Mouse (Mus musculus) kidney, adult 2 months (tissue): Measurements from ENCODE around the gene Strap.

Source experiments
- CTCF ChIP-seq: fragments of 200-500 bp; conservative IDR thresholded peaks from 2 replicates; pipeline ENCODE4 v1.5.1; 2011; ENCODE audit warnings: low read depth, mild to moderate bottlenecking, control low read depth, low read length, moderate library complexity, mixed read lengths; ENCODE audit not compliant: insufficient read depth, insufficient read length
- POLR2A ChIP-seq: fragments of 200-500 bp; IDR thresholded peaks from one replicate; pipeline ENCODE4 v1.6.1; 2011; ENCODE audit warnings: low read depth, low read length, control low read depth

DNA sequence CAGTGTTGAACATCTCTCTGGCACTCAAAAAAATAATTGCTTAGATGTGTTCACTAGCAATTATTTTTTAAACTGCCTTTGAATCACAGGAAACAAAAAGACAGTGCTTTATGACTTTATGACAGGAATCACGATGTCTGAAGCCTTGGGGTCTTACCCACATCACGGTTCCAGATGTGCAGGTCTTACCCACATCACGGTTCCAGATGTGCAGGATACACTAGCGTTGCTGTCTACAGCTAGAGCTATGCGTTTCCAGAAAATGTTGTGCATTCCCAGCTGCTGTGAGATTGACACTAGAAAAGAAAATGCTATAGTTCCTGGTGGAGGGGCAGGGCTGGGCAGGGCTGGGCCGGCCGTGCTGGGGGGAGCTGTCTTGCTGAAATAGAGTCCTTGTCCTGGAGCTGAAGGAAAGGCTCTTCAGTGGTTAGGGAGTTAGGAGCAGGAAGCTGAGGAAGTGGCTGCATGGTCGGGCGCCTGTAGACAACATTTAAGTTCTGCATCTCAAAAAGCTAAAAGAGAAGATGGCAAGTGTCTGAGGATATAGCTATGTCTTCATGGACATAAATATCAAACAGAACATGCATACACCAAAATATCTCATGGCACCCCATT is 54.2 kb downstream of the Strap start:
- no peak for TF ChIP-seq POLR2A
- TF ChIP-seq CTCF = no peak
